Mouse (Mus musculus) intestine, embryonic 15.5 days (tissue): ENCODE measurements around the gene Pde4d. TPM values are rescaled to one million over a fixed set of nuclear protein-coding genes. Genes with fewer than 3 reads are reported as not detected.

Experiments
- ATAC-seq: fragments of 200-750 bp; cut with Nextera tagmentation; 2 replicates; pipeline ENCODE4 v1.8.0; 2017; ENCODE audit warnings: moderate TSS enrichment, moderate library complexity
- H3K27ac ChIP-seq: fragments of 300-500 bp; sonication (generic); 2 replicates; pipeline ENCODE4 v1.5.1; 2015; ENCODE audit warnings: mild to moderate bottlenecking, inconsistent platforms
- H3K27me3 ChIP-seq: fragments of 300-500 bp; sonication (generic); replicated peaks from 2 replicates; pipeline ENCODE4 v1.6.1; 2015; ENCODE audit warnings: inconsistent platforms
- H3K36me3 ChIP-seq: fragments of 300-500 bp; sonication (generic); 2 replicates; pipeline ENCODE4 v1.6.1; 2015; ENCODE audit warnings: inconsistent platforms
- H3K4me1 ChIP-seq: fragments of 300-500 bp; sonication (generic); replicated peaks from 2 replicates; pipeline ENCODE4 v1.6.1; 2015; ENCODE audit warnings: inconsistent platforms
- H3K4me2 ChIP-seq: fragments of 300-500 bp; sonication (generic); replicated peaks from 2 replicates; pipeline ENCODE4 v1.6.1; 2015; ENCODE audit warnings: mild to moderate bottlenecking, inconsistent platforms
- H3K4me3 ChIP-seq: fragments of 300-500 bp; sonication (generic); replicated peaks from 2 replicates; pipeline ENCODE4 v1.5.1; 2015; ENCODE audit warnings: inconsistent platforms
- H3K9ac ChIP-seq: fragments of 300-500 bp; sonication (generic); 2 replicates; pipeline ENCODE4 v1.6.1; 2015; ENCODE audit warnings: inconsistent platforms
- H3K9me3 ChIP-seq: fragments of 300-500 bp; sonication (generic); 2 replicates; pipeline ENCODE4 v1.6.1; 2016; ENCODE audit warnings: inconsistent platforms
- WGBS: fragments of 180-500 bp; shearing (Covaris S2); methylation state at CpG from one replicate; pipeline ENCODE4 v1.1.7; 2015; 5-methylcytosine and 5-hydroxymethylcytosine counted together
- polyA plus RNA-seq: library from polyadenylated mRNA; unstranded; fragments of >200 nt; fragmentation: Nextera tagmentation; extraction: Ambion mirVana; gene quantifications from 2 replicates; pipeline ENCODE4 v1.2.1, GENCODE M21; 2015

The Pde4d gene
- polyA plus RNA-seq, 1 experiment from 2014 or later, result 18.5 TPM

- no peak overlapping the region for H3K27ac ChIP-seq
- no peaks in the 10 kb centered on the region for H3K27me3 ChIP-seq
- 63% methylated on average over 8 of the region's 8 CpGs for WGBS
- no peaks in the 10 kb centered on the region for H3K36me3 ChIP-seq
- H3K4me1 ChIP-seq, result 0 out of 2 replicates have a peak, but pooled peaks cover 2% of the 10 kb centered on the region
- H3K9me3 ChIP-seq, result no peaks in the 10 kb centered on the region
- ATAC-seq, result no peak
- no peak overlapping the region for H3K9ac ChIP-seq
- no peak overlapping the region for H3K4me2 ChIP-seq
- no peak overlapping the region for H3K4me3 ChIP-seq
Observed at GRCm38 (mm10) chr13:109909111-109909510, 1459.4 kb downstream of the Pde4d start.

- Histone ChIP-seq H3K27ac (no peak overlapping the region), H3K4me2 (no peak overlapping the region), H3K9me3 (no peaks in the 10 kb centered on the region), H3K36me3 (no peaks in the 10 kb centered on the region), H3K9ac (no peak overlapping the region), H3K4me3 (no peak overlapping the region), H3K4me1 (no peaks in the 10 kb centered on the region), H3K27me3 (no peaks in the 10 kb centered on the region)
- no peak for ATAC-seq
- WGBS, result 91% methylated on average over 8 of the region's 8 CpGs
Observed at GRCm38 (mm10) chr13:109910915-109911314, 1461.2 kb downstream of the Pde4d start.

DNA sequence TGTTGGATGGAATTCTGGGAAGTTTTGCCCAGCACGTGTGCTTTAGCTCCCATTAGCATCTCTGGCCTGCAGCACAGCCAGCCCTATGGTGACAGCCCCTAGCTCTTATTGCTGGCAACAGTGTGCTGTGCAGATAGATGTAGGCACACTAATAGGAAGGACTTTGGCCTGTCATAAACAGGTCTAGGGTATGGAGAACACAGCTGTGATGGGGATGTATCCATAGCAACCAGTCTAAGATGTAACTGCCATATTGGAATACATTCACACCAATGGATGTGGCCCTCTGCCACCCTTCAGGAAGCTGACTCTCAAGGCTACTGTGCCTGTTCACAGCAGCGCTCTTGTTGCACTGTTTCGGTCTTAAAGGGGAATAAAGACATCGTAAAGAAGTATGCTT is 1462.9 kb downstream of the Pde4d start:
- Histone ChIP-seq H3K9me3 (no peaks in the 10 kb centered on the region), H3K27ac (no peak overlapping the region), H3K4me3 (no peak overlapping the region), H3K4me2 (no peak overlapping the region), H3K27me3 (no peaks in the 10 kb centered on the region), H3K4me1 (no peaks in the 10 kb centered on the region), H3K9ac (no peak overlapping the region), H3K36me3 (no peaks in the 10 kb centered on the region)
- ATAC-seq, result peak; percentile 73; the same call in 1 of the 2 replicates
- WGBS, result 80% methylated on average over 4 of the region's 4 CpGs

DNA sequence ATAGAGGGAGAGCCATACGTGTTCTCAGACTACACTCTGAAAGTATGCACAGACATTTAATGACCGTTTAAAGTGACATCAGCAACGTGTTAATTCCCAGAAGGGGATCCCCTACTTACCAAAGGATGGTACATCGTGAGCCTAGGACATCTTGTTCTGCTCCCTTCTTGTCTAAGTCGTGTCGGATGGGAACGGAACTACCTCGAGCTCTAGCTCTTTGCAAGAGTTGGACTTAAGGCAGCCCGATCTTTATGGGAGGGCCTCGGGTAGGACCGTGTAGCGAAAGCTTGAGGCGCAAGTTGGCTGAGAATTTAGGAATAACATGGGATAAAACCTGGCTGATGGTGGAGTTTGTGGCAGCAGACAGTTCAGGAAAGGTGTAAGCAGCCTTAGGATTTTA is 1464.5 kb downstream of the Pde4d start:
- Histone ChIP-seq H3K27me3 (no peaks in the 10 kb centered on the region), H3K27ac (no peak overlapping the region), H3K4me2 (no peak overlapping the region), H3K9ac (no peak overlapping the region), H3K4me3 (no peak overlapping the region), H3K4me1 (no peaks in the 10 kb centered on the region), H3K9me3 (no peaks in the 10 kb centered on the region), H3K36me3 (no peaks in the 10 kb centered on the region)
- WGBS, result 84% methylated on average over 13 of the region's 13 CpGs
- no peak for ATAC-seq

DNA sequence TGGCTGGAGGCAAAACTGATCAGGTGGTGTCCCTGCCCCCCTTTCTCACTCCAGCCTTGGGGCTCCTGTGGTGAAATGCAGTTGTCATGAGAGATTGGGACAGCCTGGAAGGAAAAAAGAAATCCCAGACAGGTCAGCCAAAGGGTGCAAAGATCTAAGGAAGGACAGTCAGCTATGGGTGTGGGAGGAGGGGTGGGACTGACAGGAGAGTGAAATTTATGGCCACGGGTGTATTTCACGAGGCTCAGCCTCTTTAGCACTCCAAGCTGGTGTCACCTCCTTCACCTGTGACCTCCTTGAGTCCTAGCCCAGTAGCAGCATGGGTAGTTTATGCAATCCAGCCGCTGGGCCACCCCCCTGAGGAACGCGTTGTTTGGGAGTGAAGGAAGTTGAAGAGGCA is 1465.1 kb downstream of the Pde4d start:
- H3K27me3 ChIP-seq, result no peaks in the 10 kb centered on the region
- WGBS, result 17% methylated on average over 5 of the region's 5 CpGs
- H3K27ac ChIP-seq, result no peak overlapping the region
- no peak overlapping the region for H3K4me3 ChIP-seq
- H3K9me3 ChIP-seq, result no peaks in the 10 kb centered on the region
- H3K9ac ChIP-seq, result no peak overlapping the region
- H3K4me2 ChIP-seq, result no peak overlapping the region
- H3K36me3 ChIP-seq, result no peaks in the 10 kb centered on the region
- peak; percentile 64 for ATAC-seq
- no peaks in the 10 kb centered on the region for H3K4me1 ChIP-seq

DNA sequence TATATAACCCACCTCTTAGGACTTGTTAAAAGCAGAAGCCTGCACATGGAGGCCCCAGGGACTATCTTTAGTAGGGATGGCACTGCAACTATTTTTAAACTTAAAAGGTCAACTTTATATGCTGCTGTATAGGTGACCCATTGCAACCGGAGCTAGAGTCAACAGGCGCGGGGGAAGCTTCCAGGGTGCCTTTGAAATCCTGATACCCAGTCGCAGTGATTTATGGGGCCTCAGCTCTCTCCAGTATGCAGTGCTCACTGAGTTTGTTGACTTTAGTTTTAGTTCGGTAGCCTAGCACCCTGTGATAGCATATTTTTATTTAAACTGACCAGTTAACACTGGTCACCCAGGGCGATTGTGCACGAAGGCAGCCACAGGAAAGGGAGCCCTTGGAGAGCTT is 1465.8 kb downstream of the Pde4d start:
- Histone ChIP-seq H3K4me2 (no peak overlapping the region), H3K27ac (no peak overlapping the region)

DNA sequence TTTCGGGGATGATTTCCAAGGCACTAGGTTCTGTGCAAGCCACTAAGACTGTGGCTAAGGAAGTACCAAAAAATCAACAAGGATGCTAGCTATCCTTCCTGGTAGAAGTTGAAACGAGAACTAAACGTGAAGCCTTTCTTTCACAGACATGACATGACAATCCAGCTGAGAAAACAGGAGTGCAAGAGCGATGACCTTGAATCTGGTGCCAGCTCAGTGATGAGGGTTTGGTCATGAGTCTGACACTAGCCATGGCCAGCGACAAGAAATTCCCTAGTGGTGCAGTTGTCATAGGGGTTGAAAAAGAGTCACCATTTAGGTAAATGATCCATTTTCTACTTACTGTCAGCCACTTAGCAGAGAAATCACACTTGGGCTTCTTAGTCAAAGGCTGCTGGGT is 1466.2 kb downstream of the Pde4d start:
- H3K9ac ChIP-seq, result no peak overlapping the region
- H3K27me3 ChIP-seq, result no peaks in the 10 kb centered on the region
- WGBS, result 61% methylated on average over 5 of the region's 5 CpGs
- no peak for ATAC-seq
- no peak overlapping the region for H3K4me3 ChIP-seq
- no peaks in the 10 kb centered on the region for H3K36me3 ChIP-seq
- H3K9me3 ChIP-seq, result no peaks in the 10 kb centered on the region
- no peak overlapping the region for H3K27ac ChIP-seq
- H3K4me2 ChIP-seq, result no peak overlapping the region
- H3K4me1 ChIP-seq, result no peaks in the 10 kb centered on the region

More for the DNA sequence above, 1465.8 kb downstream of the Pde4d start:
- peak; percentile 37; the same call in 1 of the 2 replicates for ATAC-seq
- Histone ChIP-seq H3K4me1 (no peaks in the 10 kb centered on the region), H3K36me3 (no peaks in the 10 kb centered on the region), H3K27me3 (no peaks in the 10 kb centered on the region), H3K4me3 (no peak overlapping the region), H3K9me3 (no peaks in the 10 kb centered on the region), H3K9ac (no peak overlapping the region)
- WGBS, result 24% methylated on average over 7 of the region's 7 CpGs

DNA sequence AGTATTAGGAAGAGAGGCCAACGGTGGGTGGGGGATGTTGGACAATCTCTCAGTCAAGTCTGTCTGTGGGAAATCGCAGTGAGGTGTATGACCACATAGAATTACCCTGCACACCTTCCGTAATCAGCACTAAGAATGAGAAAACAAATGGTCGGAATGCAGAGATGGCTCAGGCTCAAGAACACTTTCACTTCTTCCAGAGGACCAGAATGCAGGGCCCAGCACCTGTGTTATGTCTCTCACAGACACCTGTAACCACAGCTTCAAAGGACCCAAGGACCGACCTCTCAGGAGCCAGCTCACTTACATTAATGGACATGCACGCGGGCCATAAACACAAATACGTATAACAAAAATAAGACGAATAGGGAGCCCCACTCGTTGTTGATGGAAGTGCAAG is 1467.8 kb downstream of the Pde4d start:
- no peaks in the 10 kb centered on the region for H3K36me3 ChIP-seq
- ATAC-seq, result no peak
- 83% methylated on average over 10 of the region's 10 CpGs for WGBS
- no peaks in the 10 kb centered on the region for H3K9me3 ChIP-seq
- H3K27ac ChIP-seq, result no peak overlapping the region
- H3K4me2 ChIP-seq, result no peak overlapping the region
- H3K9ac ChIP-seq, result no peak overlapping the region
- no peaks in the 10 kb centered on the region for H3K27me3 ChIP-seq
- no peak overlapping the region for H3K4me3 ChIP-seq
- no peaks in the 10 kb centered on the region for H3K4me1 ChIP-seq

GRCm38 (mm10) chr13:109918631-109919030 is 1468.9 kb downstream of the Pde4d start:
- Histone ChIP-seq H3K4me3 (no peak overlapping the region), H3K4me1 (no peaks in the 10 kb centered on the region), H3K27me3 (no peaks in the 10 kb centered on the region), H3K9me3 (no peaks in the 10 kb centered on the region), H3K4me2 (no peak overlapping the region), H3K36me3 (no peaks in the 10 kb centered on the region), H3K9ac (no peak overlapping the region), H3K27ac (no peak overlapping the region)
- 63% methylated on average over 8 of the region's 8 CpGs for WGBS
- ATAC-seq, result no peak

DNA sequence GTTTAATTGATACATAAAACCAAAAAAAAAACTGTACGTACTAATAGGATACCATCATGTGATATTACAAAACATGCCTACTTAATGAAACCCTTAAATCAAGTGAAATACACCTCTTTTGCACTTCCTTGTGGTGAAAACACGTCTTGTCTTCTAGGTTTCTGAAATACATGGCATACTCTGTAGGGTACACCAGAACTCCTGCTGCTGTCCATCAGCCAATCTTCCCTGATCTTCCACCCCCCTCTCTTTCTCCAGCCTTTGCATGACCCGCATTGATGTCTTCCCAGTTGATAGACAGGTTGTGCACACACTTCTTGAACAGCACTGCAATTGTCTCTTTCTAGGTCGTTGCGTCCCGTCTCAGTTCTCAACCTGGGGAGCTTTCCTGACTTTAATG is 1470.5 kb downstream of the Pde4d start:
- Histone ChIP-seq H3K4me2 (no peak overlapping the region), H3K27me3 (no peaks in the 10 kb centered on the region), H3K27ac (no peak overlapping the region), H3K4me3 (no peak overlapping the region), H3K36me3 (no peaks in the 10 kb centered on the region), H3K9ac (no peak overlapping the region), H3K4me1 (no peaks in the 10 kb centered on the region), H3K9me3 (no peaks in the 10 kb centered on the region)
- no peak for ATAC-seq
- WGBS, result 81% methylated on average over 6 of the region's 6 CpGs

DNA sequence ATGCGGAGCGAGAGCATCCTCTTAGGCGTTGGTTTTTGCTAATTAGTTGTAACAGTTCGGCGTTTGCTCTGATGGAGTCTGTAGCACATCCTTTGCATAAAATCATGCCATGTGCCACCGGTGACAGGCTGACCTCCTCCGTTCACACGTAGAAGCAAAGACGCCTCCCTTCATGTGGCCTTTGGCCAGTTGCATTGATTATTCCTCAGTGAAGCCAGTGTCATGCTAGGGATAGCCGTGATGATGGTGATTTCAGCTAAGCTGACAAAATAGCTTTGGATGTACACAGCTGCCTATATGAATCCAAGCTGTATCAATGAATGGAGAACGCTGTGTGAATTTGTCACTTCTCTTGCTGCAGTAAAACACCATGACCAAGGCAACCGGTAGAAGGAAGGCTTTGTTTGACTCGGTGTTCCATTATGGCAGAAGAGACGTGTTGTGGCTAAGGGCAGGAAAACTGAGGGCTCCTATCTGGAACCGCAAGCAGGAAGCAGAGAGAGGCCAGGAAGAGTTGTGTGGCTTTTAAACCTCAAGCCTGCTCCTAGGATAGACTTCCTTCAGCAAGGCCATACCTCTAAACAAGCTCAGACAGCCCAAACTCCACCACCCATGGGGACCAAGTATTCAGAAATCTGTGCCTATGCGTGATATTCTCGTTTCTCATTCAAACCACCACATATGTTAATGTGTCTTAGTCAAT is 1471.7 kb downstream of the Pde4d start:
- Histone ChIP-seq H3K27ac (no peak overlapping the region), H3K36me3 (no peaks in the 10 kb centered on the region)
- 87% methylated on average over 17 of the region's 17 CpGs for WGBS

DNA sequence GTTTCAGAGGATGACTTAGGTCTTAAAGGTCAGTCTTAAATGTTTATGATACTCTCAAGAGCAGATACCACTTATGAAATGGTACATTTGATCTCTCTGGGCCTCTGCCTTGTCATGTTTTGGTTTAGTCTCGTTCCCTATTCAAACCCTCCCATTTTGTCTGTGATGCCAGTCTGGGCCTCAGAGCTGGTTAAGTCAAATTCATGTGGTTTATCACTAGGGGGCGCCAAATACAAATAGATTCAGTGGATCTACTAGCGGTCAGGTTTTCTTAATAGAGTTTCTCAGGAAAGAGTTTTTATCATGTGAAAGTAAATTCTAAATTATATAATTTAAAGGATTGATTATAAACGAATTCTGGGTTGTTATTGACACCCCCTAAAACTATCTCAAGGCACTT is 1472.5 kb downstream of the Pde4d start:
- Histone ChIP-seq H3K4me1 (0 out of 2 replicates have a peak, but pooled peaks cover 4% of the 10 kb centered on the region), H3K4me2 (no peak overlapping the region), H3K4me3 (no peak overlapping the region), H3K9ac (no peak overlapping the region), H3K36me3 (no peaks in the 10 kb centered on the region), H3K27me3 (no peaks in the 10 kb centered on the region), H3K27ac (no peak overlapping the region), H3K9me3 (no peaks in the 10 kb centered on the region)
- ATAC-seq, result 0 out of 2 replicates have a peak, but pooled peaks have one; percentile 55
- WGBS, result 2% methylated on average over 4 of the region's 4 CpGs

More for the DNA sequence above, 1471.7 kb downstream of the Pde4d start:
- no peak for ATAC-seq
- Histone ChIP-seq H3K4me1 (0 out of 2 replicates have a peak, but pooled peaks cover 3% of the 10 kb centered on the region), H3K9me3 (no peaks in the 10 kb centered on the region), H3K9ac (no peak overlapping the region), H3K4me3 (no peak overlapping the region), H3K4me2 (no peak overlapping the region), H3K27me3 (no peaks in the 10 kb centered on the region)

DNA sequence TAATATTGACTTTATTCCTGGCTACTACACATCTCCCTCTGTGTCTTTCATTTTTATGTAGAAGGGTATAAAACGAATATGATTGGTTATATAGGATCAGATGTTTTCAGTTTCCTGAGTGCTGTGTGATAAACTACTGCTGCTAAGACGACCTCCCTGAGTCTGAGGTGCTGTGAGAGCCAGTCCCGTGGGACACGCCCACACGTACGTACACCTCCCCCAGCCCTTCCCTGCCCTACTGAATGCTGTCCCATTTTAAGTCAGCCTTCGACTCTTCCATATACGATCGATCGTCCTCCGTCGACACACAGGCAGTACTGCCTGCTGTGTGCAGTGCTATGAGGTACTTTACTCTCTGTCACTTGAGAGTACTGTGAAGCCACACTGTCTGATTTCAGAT is 1473.0 kb downstream of the Pde4d start:
- peak; percentile 57 for ATAC-seq

More for the DNA sequence above, 1473.0 kb downstream of the Pde4d start:
- no peak overlapping the region for H3K27ac ChIP-seq
- H3K4me1 ChIP-seq, result 0 out of 2 replicates have a peak, but pooled peaks cover 4% of the 10 kb centered on the region
- H3K9ac ChIP-seq, result no peak overlapping the region
- no peaks in the 10 kb centered on the region for H3K27me3 ChIP-seq
- no peaks in the 10 kb centered on the region for H3K9me3 ChIP-seq
- no peak overlapping the region for H3K4me3 ChIP-seq
- H3K4me2 ChIP-seq, result no peak overlapping the region
- H3K36me3 ChIP-seq, result no peaks in the 10 kb centered on the region
- WGBS, result 68% methylated on average over 12 of the region's 12 CpGs
